Mouse (Mus musculus) intestine, embryonic 15.5 days (tissue): ENCODE measurements around the gene Tfpi. TPM values are rescaled to one million over a fixed set of nuclear protein-coding genes. Genes with fewer than 3 reads are reported as not detected.

ENCODE experiments used
- ATAC-seq: fragments of 200-750 bp; cut with Nextera tagmentation; 2 replicates; pipeline ENCODE4 v1.8.0; 2017; ENCODE audit warnings: moderate TSS enrichment, moderate library complexity
- H3K27ac ChIP-seq: fragments of 300-500 bp; sonication (generic); 2 replicates; pipeline ENCODE4 v1.5.1; 2015; ENCODE audit warnings: mild to moderate bottlenecking, inconsistent platforms
- H3K27me3 ChIP-seq: fragments of 300-500 bp; sonication (generic); replicated peaks from 2 replicates; pipeline ENCODE4 v1.6.1; 2015; ENCODE audit warnings: inconsistent platforms
- H3K36me3 ChIP-seq: fragments of 300-500 bp; sonication (generic); 2 replicates; pipeline ENCODE4 v1.6.1; 2015; ENCODE audit warnings: inconsistent platforms
- H3K4me1 ChIP-seq: fragments of 300-500 bp; sonication (generic); replicated peaks from 2 replicates; pipeline ENCODE4 v1.6.1; 2015; ENCODE audit warnings: inconsistent platforms
- H3K4me2 ChIP-seq: fragments of 300-500 bp; sonication (generic); replicated peaks from 2 replicates; pipeline ENCODE4 v1.6.1; 2015; ENCODE audit warnings: mild to moderate bottlenecking, inconsistent platforms
- H3K4me3 ChIP-seq: fragments of 300-500 bp; sonication (generic); replicated peaks from 2 replicates; pipeline ENCODE4 v1.5.1; 2015; ENCODE audit warnings: inconsistent platforms
- H3K9ac ChIP-seq: fragments of 300-500 bp; sonication (generic); 2 replicates; pipeline ENCODE4 v1.6.1; 2015; ENCODE audit warnings: inconsistent platforms
- H3K9me3 ChIP-seq: fragments of 300-500 bp; sonication (generic); 2 replicates; pipeline ENCODE4 v1.6.1; 2016; ENCODE audit warnings: inconsistent platforms
- WGBS: fragments of 180-500 bp; shearing (Covaris S2); methylation state at CpG from one replicate; pipeline ENCODE4 v1.1.7; 2015; 5-methylcytosine and 5-hydroxymethylcytosine counted together
- polyA plus RNA-seq: library from polyadenylated mRNA; unstranded; fragments of >200 nt; fragmentation: Nextera tagmentation; extraction: Ambion mirVana; gene quantifications from 2 replicates; pipeline ENCODE4 v1.2.1, GENCODE M21; 2015

The Tfpi gene
- polyA plus RNA-seq, 1 experiment from 2014 or later: 46.9 TPM

DNA sequence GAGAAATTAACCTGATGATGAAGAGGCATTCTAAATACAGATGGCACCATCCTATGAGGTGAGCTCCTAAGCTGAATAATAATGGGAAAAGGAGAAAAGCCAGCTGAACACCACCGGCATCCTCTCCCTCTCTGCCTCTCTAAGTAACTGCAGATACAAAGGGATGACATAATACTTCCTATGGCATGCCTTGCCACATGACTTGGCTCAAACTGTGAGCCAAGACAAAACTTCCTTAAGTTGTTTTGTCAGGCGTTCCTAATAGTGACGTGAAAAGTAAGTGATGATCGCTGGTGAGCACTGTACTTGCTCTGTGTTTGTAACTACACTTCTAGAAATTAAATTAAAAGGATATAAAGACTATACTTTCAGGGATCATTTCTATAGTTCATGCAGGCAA lies 27.7 kb upstream of the Tfpi start:
- H3K9me3 ChIP-seq: no peaks in the 10 kb centered on the region
- H3K36me3 ChIP-seq: no peaks in the 10 kb centered on the region
- no peak for ATAC-seq
- H3K27ac ChIP-seq: no peak overlapping the region
- no peaks in the 10 kb centered on the region for H3K27me3 ChIP-seq
- no peak overlapping the region for H3K9ac ChIP-seq
- WGBS: 66% methylated on average over 4 of the region's 4 CpGs
- no peaks in the 10 kb centered on the region for H3K4me1 ChIP-seq
- H3K4me3 ChIP-seq: no peak overlapping the region
- H3K4me2 ChIP-seq: no peak overlapping the region

DNA sequence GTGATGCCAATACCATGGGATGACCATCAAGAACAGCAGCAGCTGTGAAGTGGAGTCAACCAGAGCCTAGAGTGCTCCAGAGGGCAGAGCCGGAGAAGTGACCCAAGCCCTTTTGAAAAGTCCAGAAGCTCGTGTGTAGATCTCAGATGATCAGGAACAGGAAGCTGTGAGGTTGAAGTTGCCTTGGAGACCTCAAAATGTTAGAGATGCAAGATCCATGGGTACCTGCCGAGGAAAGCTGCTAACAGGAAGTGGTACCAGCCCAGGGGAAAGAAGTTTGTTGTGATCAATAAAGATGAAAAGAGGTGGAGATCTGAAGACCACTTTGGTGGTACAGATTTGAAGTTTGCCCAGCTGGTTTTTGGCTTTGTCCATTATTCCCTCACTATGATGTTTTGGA lies 22.3 kb upstream of the Tfpi start:
- H3K9me3 ChIP-seq: no peaks in the 10 kb centered on the region
- no peaks in the 10 kb centered on the region for H3K36me3 ChIP-seq
- no peaks in the 10 kb centered on the region for H3K27me3 ChIP-seq
- 68% methylated on average over 3 of the region's 3 CpGs for WGBS
- no peak overlapping the region for H3K4me3 ChIP-seq
- ATAC-seq: no peak
- no peaks in the 10 kb centered on the region for H3K4me1 ChIP-seq
- H3K4me2 ChIP-seq: no peak overlapping the region
- no peak overlapping the region for H3K9ac ChIP-seq
- H3K27ac ChIP-seq: no peak overlapping the region

DNA sequence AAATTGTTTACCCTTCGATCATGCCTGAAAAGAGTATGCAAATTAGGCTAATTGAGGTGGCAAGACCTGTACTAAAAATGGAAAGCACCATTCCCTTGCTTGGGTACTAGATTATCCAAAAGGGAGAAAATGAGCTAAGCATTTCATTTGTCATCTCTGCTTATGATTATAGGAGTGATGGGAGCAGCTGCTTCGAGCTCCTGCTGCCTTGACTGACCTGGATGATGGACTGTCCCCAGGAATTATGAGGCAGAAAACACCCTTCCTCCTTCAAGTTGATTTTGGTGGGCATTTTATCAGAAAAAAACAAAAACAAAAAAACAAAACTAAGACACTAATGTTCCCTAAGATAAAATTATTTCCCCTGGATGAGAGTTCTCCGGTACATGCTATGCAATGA lies 18.5 kb upstream of the Tfpi start:
- WGBS: 79% methylated on average over 3 of the region's 3 CpGs
- Histone ChIP-seq H3K27ac (no peak overlapping the region), H3K4me2 (no peak overlapping the region), H3K27me3 (no peaks in the 10 kb centered on the region), H3K36me3 (no peaks in the 10 kb centered on the region), H3K4me1 (no peaks in the 10 kb centered on the region), H3K9ac (no peak overlapping the region), H3K9me3 (no peaks in the 10 kb centered on the region), H3K4me3 (no peak overlapping the region)
- no peak for ATAC-seq

DNA sequence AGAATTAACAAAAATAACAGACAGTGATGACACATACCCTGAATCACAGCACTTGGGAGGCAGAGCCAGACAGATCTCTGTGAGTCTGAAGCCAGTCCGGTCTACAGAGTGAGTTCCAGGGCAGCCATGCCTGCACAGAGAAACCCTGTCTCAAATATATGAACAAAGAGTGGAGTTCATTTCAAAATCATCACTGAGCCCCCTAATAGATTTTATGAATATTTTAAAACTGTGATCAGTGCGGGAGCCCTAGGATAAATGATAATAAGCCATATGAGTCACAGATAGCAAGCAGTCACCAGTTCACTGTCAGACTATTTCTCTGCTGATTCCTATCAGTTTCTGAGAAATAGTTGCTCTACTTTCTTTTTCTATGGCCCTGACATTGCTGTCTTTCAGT lies 17.1 kb upstream of the Tfpi start:
- no peak for ATAC-seq
- Histone ChIP-seq H3K9ac (no peak overlapping the region), H3K27me3 (no peaks in the 10 kb centered on the region), H3K4me1 (no peaks in the 10 kb centered on the region), H3K9me3 (no peaks in the 10 kb centered on the region), H3K4me2 (no peak overlapping the region), H3K4me3 (no peak overlapping the region), H3K36me3 (no peaks in the 10 kb centered on the region), H3K27ac (no peak overlapping the region)
- WGBS: 85% methylated on average over 2 of the region's 2 CpGs

DNA sequence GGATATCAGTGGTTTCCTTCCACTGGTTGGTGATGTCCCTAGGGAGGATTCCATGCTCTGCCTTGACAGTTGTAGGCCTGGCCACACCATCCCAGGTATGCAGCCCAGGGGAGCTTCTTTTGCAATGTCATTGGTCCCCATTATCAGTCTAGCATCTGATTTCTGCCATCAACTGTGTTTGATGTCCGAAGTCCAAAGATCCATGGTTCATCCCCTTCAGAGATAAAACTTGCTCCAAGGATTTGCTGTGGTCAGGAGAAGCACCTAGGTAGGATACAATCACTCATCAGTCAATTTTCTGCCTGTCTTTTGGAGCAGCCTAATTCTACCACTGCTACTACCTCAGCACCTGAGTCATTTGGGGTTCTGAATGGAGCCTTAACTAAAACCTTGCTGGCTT lies 15.1 kb upstream of the Tfpi start:
- no peak for ATAC-seq
- H3K9me3 ChIP-seq: no peaks in the 10 kb centered on the region
- no peak overlapping the region for H3K4me3 ChIP-seq
- H3K4me2 ChIP-seq: no peak overlapping the region
- WGBS: 69% methylated on average over 1 of the region's 1 CpGs
- H3K36me3 ChIP-seq: no peaks in the 10 kb centered on the region
- no peaks in the 10 kb centered on the region for H3K27me3 ChIP-seq
- no peak overlapping the region for H3K27ac ChIP-seq
- H3K9ac ChIP-seq: no peak overlapping the region
- H3K4me1 ChIP-seq: no peaks in the 10 kb centered on the region

DNA sequence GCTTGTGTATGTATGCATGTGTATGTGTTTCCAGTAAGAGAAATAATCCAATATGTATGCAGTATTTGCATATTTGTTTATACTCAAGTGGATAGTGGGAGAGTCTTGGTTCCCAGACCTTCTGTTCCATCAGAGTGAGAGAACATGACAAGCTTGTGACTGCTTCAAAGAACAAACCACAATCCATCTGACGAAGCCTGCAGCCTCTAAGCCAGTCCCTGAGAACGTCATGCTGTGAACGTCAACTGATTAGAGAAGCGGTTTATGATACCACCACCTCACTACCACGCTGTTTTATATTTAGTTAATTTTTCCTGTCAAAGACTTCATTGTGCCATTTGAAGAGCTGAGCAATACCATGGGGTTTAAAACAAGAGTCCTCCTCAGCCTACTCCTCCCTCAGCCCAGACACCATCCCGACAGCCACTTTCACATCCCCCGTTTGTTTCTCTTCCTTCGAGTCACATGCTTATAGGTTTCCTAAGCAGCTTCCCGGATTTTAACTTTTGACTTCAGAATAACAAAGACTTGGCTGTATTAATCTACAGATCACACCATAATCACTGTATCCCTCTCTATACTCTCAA lies 11.2 kb upstream of the Tfpi start:
- H3K4me1 ChIP-seq: no peaks in the 10 kb centered on the region
- no peaks in the 10 kb centered on the region for H3K9me3 ChIP-seq
- no peak for ATAC-seq
- no peak overlapping the region for H3K4me3 ChIP-seq
- no peak overlapping the region for H3K9ac ChIP-seq
- no peaks in the 10 kb centered on the region for H3K27me3 ChIP-seq
- no peak overlapping the region for H3K4me2 ChIP-seq
- no peak overlapping the region for H3K27ac ChIP-seq
- 63% methylated on average over 9 of the region's 9 CpGs for WGBS
- no peaks in the 10 kb centered on the region for H3K36me3 ChIP-seq

DNA sequence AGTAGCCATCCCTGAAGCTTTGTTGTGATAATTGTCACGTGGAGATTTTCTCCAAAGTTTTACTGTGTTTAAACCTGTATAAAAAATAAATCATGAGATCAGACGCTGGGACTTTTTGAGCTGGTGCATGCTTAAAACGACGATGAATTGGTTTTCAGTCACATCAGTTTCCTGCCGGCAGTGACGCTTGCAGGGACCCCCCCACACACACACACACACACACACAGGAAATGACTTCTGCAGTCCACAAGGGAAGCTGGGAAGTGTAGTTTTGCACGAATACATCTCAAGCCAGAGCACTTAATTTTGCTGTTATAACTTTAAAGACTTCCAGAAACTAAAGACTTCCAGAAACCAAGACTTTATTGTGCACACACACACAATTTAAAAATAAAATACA lies 5.3 kb upstream of the Tfpi start:
- no peaks in the 10 kb centered on the region for H3K27me3 ChIP-seq
- no peaks in the 10 kb centered on the region for H3K9me3 ChIP-seq
- WGBS: 21% methylated on average over 7 of the region's 7 CpGs
- H3K36me3 ChIP-seq: no peaks in the 10 kb centered on the region
- peak overlapping the region; percentile 39 for H3K4me2 ChIP-seq
- H3K4me3 ChIP-seq: no peak overlapping the region
- no peaks in the 10 kb centered on the region for H3K4me1 ChIP-seq
- ATAC-seq: peak; percentile 77; the same call in 1 of the 2 replicates
- no peak overlapping the region for H3K9ac ChIP-seq
- no peak overlapping the region for H3K27ac ChIP-seq

DNA sequence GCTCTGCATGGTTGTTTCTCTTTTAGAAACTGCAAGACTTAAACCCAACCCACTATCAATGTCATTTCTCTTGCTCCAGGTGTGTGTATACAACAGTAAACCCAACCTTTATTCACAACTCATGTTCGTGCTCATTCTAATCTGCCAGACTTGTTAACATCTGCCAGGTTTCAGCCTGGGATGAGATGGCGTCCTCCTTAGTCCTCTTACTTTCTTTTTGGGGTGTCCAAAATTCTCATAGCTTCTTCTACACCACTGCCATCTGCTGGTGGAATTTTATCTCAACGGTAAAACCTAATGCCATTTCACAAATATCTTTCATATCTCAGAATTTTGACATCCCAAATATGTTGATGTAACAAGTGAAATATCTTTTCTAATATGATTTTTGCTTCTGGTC lies 2.5 kb upstream of the Tfpi start:
- no peaks in the 10 kb centered on the region for H3K9me3 ChIP-seq
- no peak overlapping the region for H3K27ac ChIP-seq
- no peaks in the 10 kb centered on the region for H3K27me3 ChIP-seq
- H3K9ac ChIP-seq: no peak overlapping the region
- ATAC-seq: no peak
- peak overlapping the region; percentile 23; the same call in 1 of the 2 replicates for H3K4me2 ChIP-seq
- peaks cover 6% of the 10 kb centered on the region for H3K4me1 ChIP-seq
- WGBS: 18% methylated on average over 3 of the region's 3 CpGs
- no peak overlapping the region for H3K4me3 ChIP-seq
- no peaks in the 10 kb centered on the region for H3K36me3 ChIP-seq

DNA sequence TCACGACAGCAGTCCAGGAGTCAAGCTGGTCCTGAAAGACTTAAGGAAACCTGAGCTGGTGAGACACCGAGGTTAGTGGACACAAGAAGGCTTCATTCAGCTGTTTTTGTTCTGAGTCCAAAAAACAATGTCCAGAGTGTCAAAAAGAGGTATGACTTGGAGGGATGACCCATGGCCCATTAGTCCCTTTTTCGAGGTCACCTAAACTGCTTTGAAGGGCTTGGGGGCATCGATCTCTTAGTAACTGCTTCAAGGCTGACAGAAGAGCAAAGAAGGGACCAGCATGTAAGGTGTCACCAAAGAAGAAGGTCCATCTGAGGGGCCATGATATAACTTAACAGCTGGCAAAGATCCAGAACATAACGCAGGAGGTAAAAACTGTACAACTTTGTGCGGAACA lies 1.2 kb upstream of the Tfpi start:
- ATAC-seq: no peak
- Histone ChIP-seq H3K4me3 (no peak overlapping the region), H3K4me1 (peaks cover 6% of the 10 kb centered on the region)

DNA sequence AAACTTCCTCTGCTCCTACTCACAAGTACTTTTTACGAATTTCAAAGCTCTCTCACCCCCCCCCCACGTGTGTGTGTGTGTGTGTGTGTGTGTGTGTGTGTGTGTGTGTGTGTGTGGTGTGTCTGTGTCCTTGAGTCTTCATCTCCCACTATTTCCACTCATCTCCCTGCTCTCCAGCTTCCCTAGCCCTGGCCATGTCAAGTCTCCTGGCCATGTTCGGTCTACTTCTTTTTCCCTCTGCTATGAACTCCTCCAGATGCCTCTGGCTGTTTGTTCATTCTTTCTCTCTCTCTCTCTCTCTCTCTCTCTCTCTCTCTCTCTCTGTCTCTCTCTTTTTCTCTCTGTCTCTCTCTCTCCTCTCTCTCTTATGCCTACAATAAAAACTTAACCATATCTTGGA lies 444 bp downstream of the Tfpi start:
- WGBS: 30% methylated on average over 2 of the region's 3 CpGs
- Histone ChIP-seq H3K4me2 (peak overlapping the region; percentile 46), H3K9ac (peak overlapping the region; percentile 3; the same call in 1 of the 2 replicates), H3K4me3 (peak overlapping the region; percentile 38), H3K27me3 (no peaks in the 10 kb centered on the region), H3K9me3 (no peaks in the 10 kb centered on the region), H3K36me3 (no peaks in the 10 kb centered on the region), H3K27ac (peak overlapping the region; percentile 62), H3K4me1 (peaks cover 6% of the 10 kb centered on the region)
- ATAC-seq: peak; percentile 59

More for the DNA sequence above, 1.2 kb upstream of the Tfpi start:
- WGBS: 90% methylated on average over 6 of the region's 6 CpGs
- H3K27ac ChIP-seq: no peak overlapping the region
- no peak overlapping the region for H3K4me2 ChIP-seq
- H3K27me3 ChIP-seq: no peaks in the 10 kb centered on the region
- no peaks in the 10 kb centered on the region for H3K36me3 ChIP-seq
- no peak overlapping the region for H3K9ac ChIP-seq
- H3K9me3 ChIP-seq: no peaks in the 10 kb centered on the region

DNA sequence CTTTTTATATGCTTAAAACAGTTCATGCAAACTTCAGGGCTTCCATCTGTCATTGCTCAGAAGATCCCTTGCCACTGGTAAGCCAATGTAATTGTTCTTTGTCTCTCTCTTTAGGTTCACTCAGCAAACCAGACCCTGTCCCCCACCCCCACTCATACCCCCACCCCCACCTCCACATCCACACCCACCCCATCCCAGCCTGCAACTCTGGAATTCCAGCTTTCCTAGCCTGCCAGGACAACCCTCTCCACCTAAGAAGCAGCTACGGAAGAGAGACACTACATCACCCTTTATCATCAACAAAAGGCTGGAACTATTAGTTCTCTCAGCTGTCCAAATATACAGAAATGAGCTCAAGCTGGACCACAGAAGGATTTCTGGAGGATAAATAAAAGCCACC lies 974 bp downstream of the Tfpi start:
- H3K4me1 ChIP-seq: peaks cover 6% of the 10 kb centered on the region
- H3K36me3 ChIP-seq: no peaks in the 10 kb centered on the region
- ATAC-seq: no peak
- peak overlapping the region; percentile 3; the same call in 1 of the 2 replicates for H3K9ac ChIP-seq
- no peaks in the 10 kb centered on the region for H3K9me3 ChIP-seq
- 29% methylated on average over 1 of the region's 1 CpGs for WGBS
- H3K4me3 ChIP-seq: peak overlapping the region; percentile 38
- peak overlapping the region; percentile 46 for H3K4me2 ChIP-seq
- H3K27me3 ChIP-seq: no peaks in the 10 kb centered on the region
- H3K27ac ChIP-seq: no peak overlapping the region

DNA sequence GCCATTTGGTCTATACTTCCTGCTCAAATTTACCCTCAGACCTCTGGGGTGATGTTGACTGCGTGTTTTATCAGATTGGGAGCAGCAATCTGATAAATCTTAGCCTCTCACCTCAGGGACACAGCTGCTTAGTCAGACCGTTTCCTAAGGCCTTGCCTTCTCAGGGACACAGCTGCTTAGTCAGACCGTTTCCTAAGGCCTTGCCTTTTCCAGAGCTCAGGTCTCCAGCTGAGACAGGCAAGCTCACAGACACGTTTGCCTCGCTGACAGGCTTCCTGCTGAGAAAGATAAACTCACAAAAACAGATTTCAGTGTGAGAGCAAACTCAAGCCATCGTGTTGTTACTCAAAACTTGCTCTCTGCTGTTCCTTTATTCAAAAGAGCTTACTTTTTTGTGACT lies 1.9 kb downstream of the Tfpi start:
- no peak for ATAC-seq
- no peaks in the 10 kb centered on the region for H3K9me3 ChIP-seq
- H3K27ac ChIP-seq: no peak overlapping the region; the same call in 1 of the 2 replicates
- no peak overlapping the region for H3K9ac ChIP-seq
- WGBS: 22% methylated on average over 6 of the region's 6 CpGs
- peaks cover 6% of the 10 kb centered on the region for H3K4me1 ChIP-seq
- no peaks in the 10 kb centered on the region for H3K27me3 ChIP-seq
- H3K4me2 ChIP-seq: no peak overlapping the region
- H3K36me3 ChIP-seq: no peaks in the 10 kb centered on the region
- no peak overlapping the region for H3K4me3 ChIP-seq

DNA sequence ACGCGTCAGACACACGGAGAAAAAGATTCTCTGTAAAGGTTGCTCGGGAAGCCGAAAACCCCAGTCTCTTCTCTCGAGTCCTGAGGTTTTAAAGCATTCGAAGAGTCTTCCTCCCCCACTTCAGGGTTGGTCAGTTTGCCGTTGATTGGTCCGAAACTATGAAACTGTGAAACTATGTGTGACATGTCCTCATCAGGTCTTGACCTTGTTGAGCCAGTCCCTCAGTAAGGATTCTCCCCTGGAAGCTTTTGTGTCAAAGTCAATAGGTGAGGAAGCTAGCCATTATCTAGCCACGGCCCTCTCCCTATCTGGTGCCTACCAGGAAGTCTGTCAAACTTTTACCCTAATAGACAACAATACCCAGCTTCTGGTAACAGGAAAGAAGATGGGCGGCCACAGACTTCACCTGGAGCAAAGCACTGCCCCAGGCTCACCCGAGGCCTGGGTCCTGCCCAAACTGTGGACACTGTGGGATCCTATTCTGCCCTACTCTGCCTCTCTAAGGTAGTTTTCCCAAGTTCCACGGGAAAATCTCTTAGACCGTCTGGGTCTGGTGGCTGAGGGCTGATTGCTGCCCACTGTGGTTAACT lies 2.5 kb downstream of the Tfpi start:
- WGBS: 79% methylated on average over 14 of the region's 14 CpGs

More for the DNA sequence above, 2.5 kb downstream of the Tfpi start:
- H3K27ac ChIP-seq: no peak overlapping the region
- H3K4me1 ChIP-seq: peaks cover 6% of the 10 kb centered on the region
- H3K4me3 ChIP-seq: no peak overlapping the region
- no peaks in the 10 kb centered on the region for H3K36me3 ChIP-seq
- H3K9me3 ChIP-seq: no peaks in the 10 kb centered on the region
- no peak for ATAC-seq
- H3K27me3 ChIP-seq: no peaks in the 10 kb centered on the region
- H3K9ac ChIP-seq: no peak overlapping the region
- no peak overlapping the region for H3K4me2 ChIP-seq
